Mouse (Mus musculus) urinary bladder, postnatal 4 days (tissue): ENCODE measurements around the gene Cyth1.

Source experiments
- DNase-seq, 2 experiments: peaks; one replicate each; pipeline ENCODE4 v3.0.0; 2021 to 2022; ENCODE audit warnings: low spot score in 2 of 2

Cyth1 gene

DNA sequence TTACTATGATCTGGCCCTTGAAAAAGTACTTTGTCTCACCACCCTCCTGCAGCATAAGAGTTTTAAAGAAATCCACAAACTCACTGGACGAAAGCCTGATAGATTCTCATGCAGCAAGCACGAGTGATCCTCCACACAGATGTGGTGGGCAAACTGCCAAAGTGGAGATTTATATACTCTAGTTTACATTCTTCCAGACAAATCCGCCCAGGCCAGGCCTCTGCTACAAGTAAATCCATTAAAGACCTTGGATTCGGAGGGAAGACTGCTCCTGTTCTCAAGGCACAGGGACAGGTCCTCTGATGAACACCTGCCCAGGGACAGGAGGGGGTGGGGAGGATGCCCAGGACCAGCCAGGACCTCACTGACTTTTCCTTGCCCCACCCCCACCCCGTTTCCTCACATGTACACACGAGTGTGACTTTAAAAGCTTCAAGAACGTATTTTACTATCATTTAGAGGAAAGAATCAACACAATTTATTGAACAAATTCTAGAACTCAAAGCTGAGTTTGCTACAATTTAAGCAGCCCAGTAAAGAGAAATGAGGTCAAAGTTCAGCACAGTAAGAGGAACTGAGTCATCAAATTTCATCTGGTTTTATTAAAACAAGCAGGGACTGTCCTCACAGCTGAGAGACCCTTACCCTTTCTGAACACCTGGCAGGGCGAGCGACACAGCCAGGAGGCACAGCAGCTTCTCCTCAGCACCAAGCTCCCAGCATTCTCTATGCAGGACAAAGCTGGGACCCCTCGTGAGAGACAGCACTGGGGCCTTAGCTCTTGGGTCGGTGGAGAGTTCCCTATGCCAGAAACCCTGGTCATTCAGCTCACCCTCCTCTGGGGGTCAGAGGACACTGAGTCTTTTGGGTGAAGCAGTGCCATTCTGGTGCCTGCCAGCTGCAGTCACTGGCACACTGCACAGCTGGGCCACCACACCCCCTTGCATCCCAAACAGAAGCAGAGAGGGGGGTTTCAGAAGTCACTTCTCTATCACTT is 47.3 kb downstream of the Cyth1 start:
- peak in 1 of 2 experiments; percentile 64 for DNase-seq

DNA sequence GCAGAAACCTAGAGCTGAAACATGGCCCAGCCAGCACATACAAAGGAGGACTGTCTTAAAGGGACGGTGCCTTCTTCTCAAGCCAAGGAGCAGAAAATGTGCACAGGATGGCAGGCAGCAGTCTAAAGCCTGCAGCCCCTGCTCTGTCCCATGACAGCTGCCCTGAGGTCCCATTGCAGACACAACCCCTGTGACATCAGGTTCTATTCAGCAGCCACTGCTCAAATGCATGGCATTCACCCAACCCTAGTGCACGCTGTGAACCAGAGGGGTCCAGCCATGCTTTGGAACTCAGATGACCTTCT is 50.1 kb downstream of the Cyth1 start:
- DNase-seq: no peak

DNA sequence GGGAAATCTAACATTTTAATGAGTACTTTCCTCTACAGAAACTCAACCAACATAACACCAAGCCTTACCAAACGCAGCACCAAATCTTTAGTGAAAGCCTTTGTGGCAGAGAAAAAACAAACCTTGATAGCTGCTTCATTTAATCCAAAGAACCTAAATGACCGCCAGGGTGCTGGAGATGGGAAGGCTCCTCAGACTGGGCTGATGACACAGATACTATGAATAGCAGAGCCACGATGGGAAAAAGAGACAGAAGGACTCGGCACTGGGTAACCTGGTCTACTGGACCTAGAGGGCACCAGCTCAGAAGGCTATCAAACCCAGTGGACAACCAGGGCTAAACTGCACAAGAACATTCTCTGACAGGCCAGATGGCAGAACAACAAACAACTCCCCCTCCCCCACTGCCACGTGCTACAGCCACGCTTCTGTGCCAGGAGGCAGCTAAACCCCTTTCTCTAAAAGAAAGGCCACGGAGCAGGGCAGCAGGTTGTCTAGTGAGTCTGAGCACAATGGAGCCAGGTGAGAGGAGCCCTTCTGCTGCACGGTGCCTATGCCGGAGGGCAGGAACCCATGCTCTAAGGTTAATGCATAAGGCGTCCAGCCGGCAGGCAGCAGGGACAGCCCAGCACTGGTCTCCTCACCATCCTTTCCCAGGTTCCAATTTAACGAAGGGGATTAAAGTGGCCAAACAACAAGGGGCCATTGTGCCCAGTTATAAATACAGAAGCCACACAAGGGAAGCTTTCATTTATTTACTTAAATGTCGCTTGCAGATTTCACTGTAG is 50.7 kb downstream of the Cyth1 start:
- DNase-seq: no peak

GRCm38 (mm10) chr11:118196824-118197388 is 51.5 kb downstream of the Cyth1 start:
- DNase-seq: no peak

DNA sequence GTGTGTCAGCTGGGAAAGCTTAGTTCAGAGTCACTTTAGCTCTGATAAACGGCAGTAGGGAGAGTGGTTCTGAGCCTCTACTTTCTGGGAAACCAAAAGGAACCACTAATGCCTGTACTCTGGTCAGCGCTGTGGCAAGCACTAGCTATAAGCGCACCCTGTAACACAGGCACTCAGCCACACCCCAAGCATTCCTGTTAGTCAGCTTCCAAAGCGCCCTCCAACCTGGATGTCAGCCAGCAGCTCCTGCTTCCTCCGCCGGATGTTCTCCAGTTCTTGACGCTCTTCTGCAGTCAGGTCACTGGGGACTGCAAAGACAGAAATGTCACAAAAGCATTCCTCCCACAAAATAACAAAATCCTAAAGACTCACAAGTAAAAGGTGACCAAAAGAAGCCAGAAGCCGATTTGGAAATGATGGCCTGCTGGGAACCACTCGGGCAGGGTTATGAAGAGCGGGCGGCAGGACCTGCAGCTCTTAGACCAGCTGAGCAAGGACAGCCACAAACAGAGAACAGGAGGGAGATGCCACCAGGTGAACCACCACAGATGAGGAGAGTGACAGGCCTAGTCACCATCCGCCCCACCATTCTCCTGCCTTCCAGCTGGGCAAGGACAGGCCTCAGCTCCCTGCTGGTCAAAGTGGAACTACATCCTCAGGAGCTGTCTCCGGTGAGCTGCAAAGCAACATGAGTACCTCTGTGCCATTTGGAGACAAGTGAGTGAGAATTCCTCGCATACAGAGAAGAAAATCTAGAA is 54.8 kb downstream of the Cyth1 start:
- peak in 1 of 2 experiments; percentile 64 for DNase-seq

GRCm38 (mm10) chr11:118192973-118193372 is 55.4 kb downstream of the Cyth1 start:
- no peak for DNase-seq

DNA sequence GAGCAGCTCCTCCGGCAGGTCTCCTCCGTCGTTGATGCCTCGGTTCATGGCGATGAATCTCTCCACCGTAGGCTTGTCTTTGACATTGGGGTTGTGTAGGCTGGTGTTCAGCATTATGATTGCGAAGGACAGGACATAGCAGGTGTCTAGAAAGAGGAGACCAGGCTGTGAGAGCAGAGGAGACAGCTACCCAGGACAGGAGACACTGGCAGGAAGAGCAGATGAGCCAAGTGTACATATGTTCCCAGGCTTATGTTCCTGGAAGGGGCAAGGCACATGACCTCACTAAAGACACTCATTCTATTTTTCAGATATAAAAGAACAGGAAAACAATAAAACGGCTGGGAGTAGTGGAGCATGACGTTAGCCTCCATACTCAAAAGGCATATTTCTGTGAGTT is 65.6 kb downstream of the Cyth1 start:
- DNase-seq: no peak

GRCm38 (mm10) chr11:118182353-118182752 is 66.0 kb downstream of the Cyth1 start:
- no peak for DNase-seq

DNA sequence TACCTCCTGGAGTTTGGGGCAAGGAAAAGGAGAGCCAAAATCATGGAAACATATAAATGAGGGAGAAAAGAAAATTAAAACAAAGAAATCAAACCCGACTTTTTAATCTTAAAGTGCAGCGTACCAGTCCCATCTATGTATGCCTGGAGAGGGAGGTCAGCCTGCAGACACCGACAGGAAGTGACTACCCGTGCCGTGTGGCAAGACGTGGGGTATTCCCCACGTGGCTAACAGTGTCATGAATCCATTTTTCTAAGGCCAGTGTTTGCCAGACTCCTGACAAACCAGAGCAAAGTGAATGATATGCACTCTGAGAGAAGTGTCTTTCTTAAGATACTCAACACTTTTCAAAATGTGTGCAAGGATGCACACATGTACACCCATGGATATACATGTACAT is 68.2 kb downstream of the Cyth1 start:
- DNase-seq: no peak

- DNase-seq: no peak
Measured at GRCm38 (mm10) chr11:118178236-118178635, 70.2 kb downstream of the Cyth1 start.

DNA sequence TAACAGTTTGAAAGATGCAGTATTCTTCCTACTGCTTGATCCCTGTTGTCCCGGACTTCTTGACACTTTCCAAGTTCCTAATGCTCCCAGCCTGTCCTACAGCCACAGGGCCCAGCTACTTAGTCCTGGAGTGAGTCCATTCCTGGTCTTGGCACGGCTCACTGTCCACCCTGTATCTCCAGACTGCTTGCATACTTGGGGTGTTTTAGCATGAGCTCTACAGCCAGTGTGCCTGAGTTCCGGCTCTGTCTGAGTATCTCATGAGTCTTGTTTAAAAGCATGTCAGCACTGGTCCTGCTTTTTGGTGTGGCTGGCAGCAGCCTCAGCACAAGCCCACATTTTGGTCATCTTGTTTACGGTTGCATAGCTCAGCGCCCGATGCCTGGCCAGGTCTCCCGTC is 73.6 kb downstream of the Cyth1 start:
- peak in 1 of 2 experiments; percentile 35 for DNase-seq

GRCm38 (mm10) chr11:118172768-118173167 is 75.6 kb downstream of the Cyth1 start:
- DNase-seq: no peak

GRCm38 (mm10) chr11:118170333-118170732 is 78.1 kb downstream of the Cyth1 start:
- DNase-seq: no peak

DNA sequence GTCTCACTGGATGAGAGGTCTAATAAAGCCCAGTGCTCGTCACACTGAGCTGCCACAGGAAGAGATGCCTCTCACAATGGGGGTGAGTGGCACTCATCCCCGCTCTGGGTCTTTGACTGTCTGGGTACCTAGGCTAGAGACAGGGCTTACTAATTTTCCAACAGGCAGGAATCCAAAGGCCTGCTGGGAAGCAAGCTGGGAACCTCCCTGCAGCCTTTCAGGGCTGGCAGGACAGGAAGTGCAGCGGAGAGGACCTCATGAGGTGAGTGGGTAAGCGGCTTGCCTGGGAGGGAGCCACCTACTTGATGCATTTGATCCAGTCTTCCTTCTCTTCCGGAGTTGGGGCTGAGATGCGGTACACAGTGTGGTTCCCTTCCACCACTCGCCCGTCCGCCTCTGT is 79.7 kb downstream of the Cyth1 start:
- DNase-seq: no peak

DNA sequence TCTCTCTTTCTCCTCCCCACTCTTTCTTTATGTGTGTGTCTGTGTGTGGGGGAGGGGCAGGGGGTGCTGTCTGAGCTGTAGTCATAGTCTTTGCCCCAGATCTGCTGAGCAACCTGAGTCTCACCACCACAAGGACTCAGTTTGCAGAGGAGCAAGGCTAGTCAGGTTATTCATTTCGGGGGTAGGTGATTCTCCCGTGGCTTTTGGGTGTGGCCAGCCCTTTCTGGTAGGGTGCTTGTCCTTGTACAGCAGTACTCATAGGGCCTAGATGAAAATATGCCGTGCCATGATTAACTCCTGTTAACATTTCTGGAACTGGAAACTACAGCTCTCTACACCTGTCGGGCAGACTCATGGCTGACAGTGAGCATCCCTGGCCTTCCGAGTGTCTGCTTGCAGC is 81.8 kb downstream of the Cyth1 start:
- DNase-seq: no peak

DNA sequence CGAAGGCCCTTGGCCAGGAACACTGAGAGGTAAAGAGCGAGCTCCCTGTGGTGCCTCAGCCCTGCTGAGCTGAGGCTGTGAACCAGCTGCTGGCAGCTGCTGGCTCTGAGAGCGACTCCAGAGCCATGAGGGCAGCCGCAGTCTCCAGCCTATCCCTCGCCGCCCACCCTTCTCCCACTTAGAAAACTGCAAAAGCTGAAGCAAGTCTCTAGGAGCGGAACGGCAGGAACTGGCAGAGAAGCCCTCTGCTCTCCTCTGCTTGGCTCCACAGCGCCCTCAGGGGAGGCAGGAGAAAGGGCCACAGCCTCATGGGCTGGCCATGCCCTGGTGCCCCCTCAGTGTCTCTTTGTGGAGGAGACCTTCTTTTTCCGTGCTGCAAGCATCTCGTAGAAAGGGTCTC is 82.7 kb downstream of the Cyth1 start:
- DNase-seq: peak in 1 of 2 experiments; percentile 48

- no peak for DNase-seq
Measured at GRCm38 (mm10) chr11:118164566-118164965, 83.8 kb downstream of the Cyth1 start.

DNA sequence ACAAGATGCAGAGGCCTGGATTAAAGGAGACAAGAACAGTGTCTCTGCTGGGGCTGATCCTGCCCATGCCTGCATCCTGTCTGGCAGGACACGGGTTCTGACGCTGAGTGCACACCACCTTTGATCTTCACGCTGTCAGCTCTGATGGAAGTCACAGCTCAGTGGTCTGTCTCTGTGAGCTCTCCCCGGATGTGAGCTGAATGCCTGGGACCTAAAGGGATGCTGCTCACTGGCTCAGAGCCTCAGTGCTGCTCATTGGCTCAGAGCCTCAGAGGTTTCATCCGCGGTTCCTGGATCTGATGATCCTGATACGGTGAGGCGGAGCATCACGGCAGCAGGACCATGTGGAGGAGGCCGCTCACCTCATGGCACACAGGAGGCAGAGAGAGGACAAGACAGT is 86.1 kb downstream of the Cyth1 start:
- no peak for DNase-seq

DNA sequence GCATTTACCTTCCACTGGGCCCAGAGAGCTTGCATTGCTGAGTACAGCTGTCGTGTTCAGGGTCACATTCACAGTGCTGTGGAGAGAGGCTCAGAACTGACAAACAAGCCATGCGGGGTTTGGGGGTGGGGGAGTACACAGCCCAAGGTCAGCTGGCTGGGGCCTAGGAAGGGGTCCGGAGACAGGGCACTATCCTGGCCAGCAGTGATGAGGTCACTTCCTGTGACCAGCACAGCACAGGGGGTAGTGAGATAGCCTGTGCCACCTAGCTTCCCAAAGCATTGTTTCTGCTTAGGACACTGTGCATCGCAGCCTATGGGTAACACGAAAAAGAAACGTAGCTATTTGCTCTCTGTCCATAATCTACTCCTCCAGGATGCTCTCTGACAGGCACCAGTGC is 87.2 kb downstream of the Cyth1 start:
- no peak for DNase-seq

DNA sequence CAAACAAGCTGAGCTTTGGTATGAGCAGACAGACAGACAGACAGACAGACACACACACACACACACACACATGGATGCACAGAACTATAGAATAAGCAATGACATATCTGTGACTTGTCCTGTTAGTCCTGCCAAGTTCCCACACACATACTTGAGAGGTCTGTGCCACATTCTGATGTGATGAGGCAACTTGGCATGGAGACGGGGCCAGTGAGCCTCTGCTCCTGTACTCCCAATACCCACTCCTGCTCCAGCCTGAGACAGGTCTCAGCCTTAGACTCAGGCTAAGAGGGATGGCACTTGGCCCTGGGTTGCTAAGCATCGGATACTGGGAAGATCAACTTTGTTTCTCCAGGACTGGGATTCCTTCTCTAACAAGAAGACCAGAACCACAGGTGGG is 87.6 kb downstream of the Cyth1 start:
- no peak for DNase-seq

DNA sequence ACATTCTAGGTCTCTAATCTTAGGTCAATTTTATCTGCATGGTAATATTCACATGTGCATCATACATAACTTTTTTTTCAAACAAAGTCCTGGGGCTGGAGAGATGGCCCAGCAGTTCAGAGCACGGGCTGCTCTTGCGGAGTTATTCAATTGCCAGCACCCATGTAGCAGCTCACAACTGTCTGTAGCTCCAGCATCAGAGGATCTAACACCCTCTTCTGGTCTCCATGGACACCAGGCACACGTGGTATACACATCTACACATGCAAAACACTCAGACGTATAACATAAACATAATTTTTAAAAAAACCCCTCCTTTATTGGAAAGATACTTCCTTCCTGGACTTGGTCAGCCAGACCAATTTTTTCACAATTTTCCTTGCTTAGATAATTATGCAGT is 89.6 kb downstream of the Cyth1 start:
- no peak for DNase-seq
